Mouse (Mus musculus) ES-E14 (cell line): ENCODE measurements around the gene Cacnb4.

Experiments used
- CHD2 ChIP-seq: IDR thresholded peaks from 2 replicates; pipeline ENCODE4 v1.6.1; 2014; ENCODE audit warnings: mild to moderate bottlenecking, low read depth, low read length, inconsistent platforms
- HCFC1 ChIP-seq: IDR thresholded peaks from 2 replicates; pipeline ENCODE4 v1.6.1; 2012; ENCODE audit warnings: low read length, inconsistent platforms, borderline replicate concordance; ENCODE audit not compliant: insufficient read depth

GRCm38 (mm10) chr2:52426041-52426440, 250.6 kb downstream of the Cacnb4 start:
- no peak for TF ChIP-seq CHD2
- no peak for TF ChIP-seq HCFC1
